Mouse (Mus musculus) kidney, adult 9 months (tissue): ENCODE measurements around the gene Dtnb.
"Not testable (repeated sequence)": the region's sequence is repeated elsewhere in the genome, so short reads cannot be mapped to it uniquely, and the experiment has no call there.

Source experiments
- DNase-seq: peaks from one replicate; pipeline ENCODE4 v3.0.0; 2022

Dtnb gene

DNA sequence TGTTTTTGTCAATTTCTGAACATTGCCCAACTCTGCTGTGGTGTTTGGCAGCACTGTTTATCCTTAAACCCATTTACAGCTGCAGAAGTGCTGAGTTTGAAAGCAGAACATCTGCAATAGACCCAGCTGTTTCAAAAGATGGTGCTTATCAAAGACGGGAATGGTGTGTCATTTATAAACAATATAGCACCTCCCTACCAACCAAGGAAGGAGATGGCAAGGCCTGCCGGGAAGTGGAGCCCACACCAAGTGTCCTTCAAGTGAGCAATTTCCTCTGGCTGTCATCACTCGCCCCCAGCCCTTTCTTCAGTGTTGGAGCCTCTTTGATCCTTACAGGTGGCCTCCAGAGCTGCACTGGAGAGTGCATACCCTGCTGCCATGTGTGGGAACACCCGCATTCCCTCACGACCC is 97.8 kb downstream of the Dtnb start:
- no peak for DNase-seq

DNA sequence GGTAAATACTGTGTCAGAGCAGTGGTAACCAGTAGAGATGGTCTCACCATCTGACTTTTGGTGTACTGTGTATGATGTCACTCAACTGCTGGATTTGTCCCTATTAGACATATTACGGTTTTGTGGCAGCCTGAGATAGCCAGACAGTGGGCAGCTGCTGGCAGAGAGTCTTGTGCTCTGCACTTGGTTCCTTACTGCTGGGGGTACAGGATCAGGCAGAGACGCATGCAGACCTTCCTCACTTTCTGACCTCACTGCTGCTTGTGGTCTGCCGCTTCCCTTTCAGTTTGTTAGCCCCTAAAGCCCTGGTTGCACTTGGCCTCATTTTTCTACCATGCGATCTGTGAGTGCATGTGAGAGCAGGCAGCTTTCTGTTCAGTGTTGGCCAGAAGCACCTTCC is 98.9 kb downstream of the Dtnb start:
- no peak for DNase-seq

GRCm38 (mm10) chr12:3672786-3673185 is 100.6 kb downstream of the Dtnb start:
- DNase-seq: no peak

DNA sequence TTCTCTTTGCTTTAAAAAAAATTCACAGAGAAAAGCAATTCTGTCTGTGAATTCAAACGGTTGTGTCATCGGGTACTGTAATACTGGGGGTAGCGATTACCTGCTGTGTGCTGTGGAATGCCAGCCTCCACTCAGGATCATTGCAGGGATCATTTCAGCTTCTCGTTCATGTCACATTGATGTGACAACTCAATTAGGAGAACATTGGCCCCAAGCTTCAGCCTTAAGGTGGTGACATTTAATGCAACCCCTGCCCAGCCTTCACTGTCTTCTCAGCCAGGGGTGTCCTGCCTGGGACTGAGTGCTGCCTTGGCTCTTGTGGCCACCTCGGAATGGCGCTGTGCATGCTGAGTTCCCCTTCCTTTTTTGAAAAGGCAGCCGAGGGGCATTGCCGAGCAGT is 101.7 kb downstream of the Dtnb start:
- DNase-seq: no peak

DNA sequence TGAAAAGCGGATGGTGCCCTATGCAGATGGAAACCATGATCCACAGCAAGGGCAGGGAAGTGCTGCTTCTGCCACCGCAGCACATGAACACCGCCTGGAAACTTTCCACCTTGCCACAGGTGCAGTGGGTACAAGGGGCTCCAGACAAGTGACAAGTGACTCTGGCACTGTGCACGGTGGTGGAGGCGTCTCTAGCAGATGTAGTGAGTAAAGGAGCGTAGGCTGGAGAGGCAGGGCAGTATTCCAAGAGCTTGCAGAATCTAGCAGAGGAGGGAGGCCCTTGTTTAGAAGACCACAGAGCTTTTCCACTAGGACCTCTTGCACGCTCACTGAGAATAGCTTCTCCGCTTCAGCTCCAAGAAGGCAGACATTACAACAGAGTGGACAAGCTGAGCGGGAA is 102.7 kb downstream of the Dtnb start:
- no peak for DNase-seq

DNA sequence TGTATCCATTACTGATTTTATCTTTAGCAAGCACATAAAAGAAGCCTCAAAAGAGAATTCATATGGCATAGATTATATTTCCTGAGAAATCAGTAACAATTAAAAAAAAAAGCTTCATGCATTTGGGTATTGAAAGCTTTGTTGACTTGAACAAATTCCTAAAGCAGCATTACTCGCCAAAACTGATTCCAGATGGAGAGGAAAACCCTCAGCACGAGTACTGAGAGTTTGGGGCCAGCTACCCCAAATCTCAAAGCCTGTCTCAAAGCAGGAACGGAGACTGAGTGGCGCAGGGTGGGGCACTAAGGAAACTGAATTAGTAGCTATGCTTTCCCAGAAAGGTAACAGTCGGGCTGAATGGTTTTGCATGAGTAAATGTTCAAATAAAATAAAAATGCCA is 108.5 kb downstream of the Dtnb start:
- no peak for DNase-seq

- no peak for DNase-seq
Observed at GRCm38 (mm10) chr12:3683041-3683440, 110.9 kb downstream of the Dtnb start.

DNA sequence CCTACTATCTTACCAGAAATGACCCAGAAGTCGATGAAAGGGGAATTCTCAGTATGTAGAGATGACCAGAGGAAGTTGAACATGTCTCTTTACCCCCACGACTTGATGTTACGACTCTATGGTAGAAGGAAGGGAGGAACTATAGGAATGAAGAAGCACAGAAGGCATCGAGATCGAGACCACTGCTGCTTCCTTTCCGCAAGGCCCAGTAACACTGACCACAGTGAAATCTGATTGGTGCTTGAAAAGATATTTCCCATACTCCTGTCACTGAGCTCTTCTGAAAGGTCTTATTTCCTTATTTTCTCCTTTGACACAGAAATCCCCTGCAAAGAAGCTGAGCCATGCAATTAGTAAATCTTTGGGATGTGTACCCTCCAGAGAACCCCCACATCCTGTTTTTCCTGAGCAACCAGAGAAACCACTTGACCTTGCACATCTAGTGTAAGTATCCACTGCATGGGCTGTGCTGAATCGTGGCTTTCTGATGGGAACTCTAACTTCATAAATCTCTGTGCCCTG is 114.3 kb downstream of the Dtnb start:
- no peak for DNase-seq

DNA sequence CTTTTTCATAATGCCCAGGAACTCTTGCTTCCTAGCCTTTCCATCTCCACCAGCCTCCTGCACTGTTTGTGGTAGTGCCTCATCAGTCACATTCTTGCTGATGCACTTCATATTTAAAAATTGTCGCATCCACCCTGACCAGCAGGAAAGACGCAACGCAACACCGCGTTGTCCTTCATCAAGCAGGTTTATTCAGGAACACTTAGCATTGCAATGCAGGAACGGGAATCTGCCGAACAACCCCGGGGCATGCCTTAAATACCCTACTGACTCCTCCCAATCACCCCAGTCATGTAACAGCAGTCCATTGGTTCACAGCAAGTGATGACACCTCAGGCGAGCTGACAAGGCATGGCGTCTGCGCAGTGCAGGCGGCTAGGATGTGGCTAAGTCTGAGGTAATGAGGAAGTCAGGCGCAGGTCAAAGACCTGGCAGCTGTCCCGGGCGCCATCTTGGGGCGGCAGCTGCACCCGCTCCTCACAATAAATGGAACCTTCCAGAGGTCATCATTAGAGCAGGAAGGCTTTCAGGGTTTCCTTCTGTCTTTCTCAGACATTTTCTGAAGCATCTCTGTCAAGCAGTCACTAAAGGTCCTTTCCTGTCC is 118.8 kb downstream of the Dtnb start:
- not testable (repeated sequence) for DNase-seq

- DNase-seq: no peak
Observed at GRCm38 (mm10) chr12:3692795-3693392, 120.7 kb downstream of the Dtnb start.

GRCm38 (mm10) chr12:3695741-3696501 is 123.7 kb downstream of the Dtnb start:
- DNase-seq: peak; percentile 74

DNA sequence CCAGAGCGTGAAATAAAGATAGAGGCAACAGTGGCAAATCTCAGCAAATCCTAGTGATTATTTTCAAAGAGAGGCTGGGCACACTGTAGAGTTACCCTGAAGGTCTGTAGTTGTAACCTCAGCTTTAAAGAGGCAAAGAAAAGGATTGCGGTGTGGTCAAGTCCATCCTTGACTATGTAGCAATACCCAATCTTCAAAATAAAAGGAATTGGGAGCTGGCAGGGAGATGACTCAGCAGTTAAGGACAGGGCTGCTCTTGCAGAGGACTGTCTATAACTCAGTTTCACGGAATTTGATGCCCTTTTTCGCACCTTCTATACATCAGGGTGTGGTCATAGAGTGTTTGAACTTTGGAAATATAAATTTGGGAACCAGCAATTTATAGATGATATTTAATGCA is 128.3 kb downstream of the Dtnb start:
- no peak for DNase-seq

DNA sequence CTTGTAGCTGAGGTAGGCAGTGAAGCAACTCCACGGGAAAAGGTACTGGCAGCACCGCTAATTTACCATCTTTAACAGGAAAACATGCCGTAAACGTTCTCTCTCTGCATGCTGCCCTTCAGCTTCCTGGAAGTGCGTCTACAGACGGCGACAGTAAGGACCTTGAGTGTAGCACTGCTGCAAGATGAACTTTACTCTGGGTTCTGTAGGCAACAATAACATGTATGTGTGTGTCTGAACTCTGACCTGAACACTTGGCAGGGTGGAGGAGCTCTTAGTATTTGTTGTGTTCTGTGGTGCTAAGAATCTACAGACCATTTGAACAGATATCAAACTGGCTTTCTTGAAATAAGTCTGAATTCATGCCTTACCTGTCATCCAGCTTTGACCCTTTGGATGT is 130.7 kb downstream of the Dtnb start:
- no peak for DNase-seq

DNA sequence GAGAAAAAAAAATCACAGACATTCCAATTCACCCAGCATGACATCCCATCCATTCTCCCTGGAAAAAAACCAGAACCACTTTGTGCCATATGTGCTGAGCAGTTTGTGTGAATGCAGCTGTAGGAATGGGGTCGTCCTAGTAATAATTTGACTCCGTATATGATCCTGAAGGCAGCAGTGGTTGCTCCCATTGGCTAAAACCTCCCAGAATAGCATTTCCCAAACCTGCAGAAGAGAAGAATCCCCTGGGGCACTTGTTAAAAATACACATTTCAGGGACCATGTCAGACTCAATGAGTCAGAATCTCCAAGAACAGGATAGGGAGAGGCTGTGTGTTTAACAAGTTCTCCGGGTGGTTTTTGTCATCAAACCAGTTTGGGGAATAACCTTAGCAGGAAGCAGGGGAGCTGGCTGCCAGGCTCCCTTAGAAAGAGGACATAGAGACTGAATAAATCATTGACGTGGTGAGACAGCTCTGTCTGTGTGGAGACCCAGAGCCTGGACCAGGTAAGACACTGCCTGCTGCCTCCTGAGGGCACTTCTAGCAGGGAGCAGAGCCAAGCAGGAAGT is 147.1 kb downstream of the Dtnb start:
- DNase-seq: no peak

GRCm38 (mm10) chr12:3720527-3720926 is 148.3 kb downstream of the Dtnb start:
- no peak for DNase-seq

DNA sequence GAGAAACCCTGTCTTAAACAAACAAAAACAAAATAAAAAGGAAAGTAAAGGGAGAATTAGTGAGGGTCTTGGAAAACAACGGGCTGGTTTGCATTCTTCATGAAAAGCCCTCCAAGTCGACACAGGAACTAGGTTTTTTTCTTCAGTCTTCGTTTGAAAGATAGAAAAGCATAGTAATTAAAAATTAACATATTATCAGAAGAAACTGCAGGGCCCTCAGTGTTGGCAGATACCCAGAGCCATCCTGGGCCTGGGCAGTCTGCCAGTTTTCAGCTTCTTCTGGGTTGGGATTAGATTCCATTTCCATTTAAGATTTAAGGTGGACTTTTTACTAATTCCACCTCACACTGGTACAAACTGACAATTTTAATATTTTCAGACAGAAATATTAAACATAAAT is 151.6 kb downstream of the Dtnb start:
- peak; percentile 81 for DNase-seq

DNA sequence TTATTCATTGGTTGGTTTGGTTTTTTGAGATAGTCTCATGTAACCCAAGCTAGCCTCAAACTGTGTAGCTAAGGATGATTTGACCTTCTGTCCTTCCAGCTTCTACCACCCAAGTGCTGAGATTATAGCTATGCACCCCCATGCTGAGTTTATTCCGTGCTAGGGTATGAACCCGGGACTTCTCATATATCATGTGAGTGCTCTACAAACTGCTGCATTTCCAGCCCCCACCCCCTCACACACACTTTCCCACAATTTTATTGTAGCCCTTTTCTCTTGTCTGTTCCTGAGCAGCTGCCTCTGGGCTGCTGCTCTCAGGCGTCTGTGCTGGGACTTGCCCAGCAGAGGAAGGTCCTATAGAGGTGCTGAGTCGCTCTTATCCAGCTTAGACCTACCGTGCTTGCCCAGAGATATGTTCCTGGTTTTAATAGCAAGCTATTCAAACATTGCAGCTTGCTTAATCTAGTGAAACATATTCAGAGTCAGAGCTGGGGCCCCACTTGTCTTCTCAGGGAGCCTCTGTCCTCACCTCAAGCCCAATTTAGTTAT is 152.7 kb downstream of the Dtnb start:
- no peak for DNase-seq

DNA sequence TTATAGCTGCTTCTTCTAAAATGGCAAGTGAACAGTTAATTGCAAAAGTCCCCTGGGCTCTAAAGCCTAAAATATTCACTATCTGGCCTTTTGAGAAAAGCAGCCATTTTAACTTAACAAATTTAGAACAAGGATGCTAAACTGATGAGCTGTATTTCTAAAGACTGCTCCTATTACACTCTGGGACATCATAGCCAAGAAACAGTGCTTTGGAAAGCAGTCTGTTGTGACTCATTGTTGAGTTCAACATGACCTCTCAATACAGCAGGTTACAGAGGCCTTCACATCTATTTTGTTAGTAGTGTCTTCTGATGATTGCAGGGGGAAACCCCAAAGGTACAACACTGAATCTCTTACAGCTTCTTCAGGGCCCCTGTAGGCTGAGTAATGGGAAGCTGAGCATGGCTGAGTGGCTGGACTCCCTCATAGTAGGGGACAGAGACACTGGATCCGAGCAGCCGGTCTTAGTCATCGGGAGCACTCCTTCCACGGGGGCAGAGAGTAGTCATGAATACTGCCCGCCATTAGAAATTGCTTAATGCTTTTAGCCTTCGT is 157.4 kb downstream of the Dtnb start:
- DNase-seq: no peak

- DNase-seq: no peak
Observed at GRCm38 (mm10) chr12:3732623-3733265, 160.6 kb downstream of the Dtnb start.

- no peak for DNase-seq
Observed at GRCm38 (mm10) chr12:3733328-3733727, 161.1 kb downstream of the Dtnb start.

- peak; percentile 31 for DNase-seq
Observed at GRCm38 (mm10) chr12:3737009-3737408, 164.8 kb downstream of the Dtnb start.

DNA sequence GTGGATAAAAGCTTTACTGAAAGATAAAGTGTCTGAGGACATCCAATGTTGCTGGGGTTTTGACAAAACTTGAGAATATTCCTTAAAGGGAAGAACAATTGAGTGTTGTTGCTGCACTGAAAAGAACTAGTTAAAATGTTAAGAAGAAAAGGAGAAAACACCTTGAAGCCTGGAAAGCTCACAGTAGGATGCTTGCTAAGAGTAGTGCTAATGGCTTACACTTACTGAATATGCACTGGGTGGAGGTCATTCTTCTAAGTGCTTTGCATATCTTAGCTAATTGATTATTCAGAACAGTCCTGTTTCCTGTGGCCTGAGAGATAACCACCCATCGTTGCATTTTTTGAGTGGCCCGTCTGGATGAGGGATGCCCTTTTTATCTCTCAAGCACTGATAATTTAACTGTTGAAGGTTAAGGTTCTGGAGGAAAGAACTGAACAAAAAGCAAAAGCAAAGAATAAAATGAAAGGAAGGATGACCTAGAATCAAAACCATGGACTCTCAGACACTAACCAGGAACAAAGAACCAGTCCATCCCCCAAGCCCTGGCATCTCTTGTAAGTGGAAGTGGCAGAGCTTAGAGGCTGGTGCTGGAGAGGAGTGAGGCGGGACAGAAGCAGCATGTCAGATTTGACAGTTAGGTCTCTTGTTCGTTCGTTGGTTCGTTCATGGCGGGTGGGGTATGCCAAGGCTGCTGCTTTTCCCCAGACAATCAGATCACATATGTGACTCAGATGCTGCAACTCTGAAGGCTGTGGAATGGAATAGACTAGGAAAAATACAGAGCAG is 166.8 kb downstream of the Dtnb start:
- no peak for DNase-seq
